Mouse (Mus musculus) midbrain, embryonic 11.5 days (tissue): ENCODE measurements around the gene Pip4k2a. TPM values are rescaled to one million over a fixed set of nuclear protein-coding genes. Genes with fewer than 3 reads are reported as not detected.
A peak's percentile ranks its signal among the peaks of the same experiment; 100 is the strongest.

Experiments used
- ATAC-seq: fragments of 200-750 bp; cut with Nextera tagmentation; 2 replicates; pipeline ENCODE4 v1.8.0; 2017; ENCODE audit warnings: moderate TSS enrichment, moderate library complexity; ENCODE audit not compliant: low FRiP score
- DNase-seq: peaks from one replicate; pipeline ENCODE4 v3.0.0; 2015; ENCODE audit warnings: low spot score; ENCODE audit errors: missing footprints
- H3K27ac ChIP-seq: fragments of 300-500 bp; sonication (generic); 2 replicates; pipeline ENCODE4 v1.5.1; 2014; ENCODE audit warnings: low read depth, low read length
- H3K27me3 ChIP-seq: fragments of 300-500 bp; sonication (generic); 2 replicates; pipeline ENCODE4 v1.6.1; 2014; ENCODE audit warnings: mild to moderate bottlenecking, low read length, moderate library complexity, mixed read lengths; ENCODE audit not compliant: control insufficient read depth, insufficient read depth
- H3K36me3 ChIP-seq: fragments of 300-500 bp; sonication (generic); 2 replicates; pipeline ENCODE4 v1.6.1; 2014; ENCODE audit warnings: mild to moderate bottlenecking, low read length, moderate library complexity, mixed read lengths; ENCODE audit not compliant: control insufficient read depth, insufficient read depth
- H3K4me1 ChIP-seq: fragments of 300-500 bp; sonication (generic); 2 replicates; pipeline ENCODE4 v1.6.1; 2014; ENCODE audit warnings: low read length; ENCODE audit not compliant: control insufficient read depth, insufficient read depth
- H3K4me2 ChIP-seq: fragments of 300-500 bp; sonication (generic); 2 replicates; pipeline ENCODE4 v1.6.1; 2014; ENCODE audit warnings: mild to moderate bottlenecking, moderate library complexity
- H3K4me3 ChIP-seq: fragments of 300-500 bp; sonication (generic); 2 replicates; pipeline ENCODE4 v1.5.1; 2014; ENCODE audit warnings: low read depth, low read length
- H3K9ac ChIP-seq: fragments of 300-500 bp; sonication (generic); 2 replicates; pipeline ENCODE4 v1.6.1; 2014; ENCODE audit warnings: low read length
- H3K9me3 ChIP-seq: fragments of 300-500 bp; sonication (generic); 2 replicates; pipeline ENCODE4 v1.6.1; 2016; ENCODE audit warnings: low read length; ENCODE audit not compliant: control insufficient read depth
- WGBS: fragments of 180-500 bp; shearing (Covaris S2); extraction: QIAGEN DNeasy Blood & Tissue Kit; methylation state at CpG from one replicate; pipeline ENCODE4 v1.1.7; 2014; 5-methylcytosine and 5-hydroxymethylcytosine counted together
- polyA plus RNA-seq: library from polyadenylated mRNA; unstranded; fragments of >200 nt; fragmentation: Nextera tagmentation; extraction: Ambion mirVana; gene quantifications from 2 replicates; pipeline ENCODE4 v1.2.1, GENCODE M21; 2014

Pip4k2a gene
- polyA plus RNA-seq, 1 experiment from 2014 or later, result 9.7 TPM

DNA sequence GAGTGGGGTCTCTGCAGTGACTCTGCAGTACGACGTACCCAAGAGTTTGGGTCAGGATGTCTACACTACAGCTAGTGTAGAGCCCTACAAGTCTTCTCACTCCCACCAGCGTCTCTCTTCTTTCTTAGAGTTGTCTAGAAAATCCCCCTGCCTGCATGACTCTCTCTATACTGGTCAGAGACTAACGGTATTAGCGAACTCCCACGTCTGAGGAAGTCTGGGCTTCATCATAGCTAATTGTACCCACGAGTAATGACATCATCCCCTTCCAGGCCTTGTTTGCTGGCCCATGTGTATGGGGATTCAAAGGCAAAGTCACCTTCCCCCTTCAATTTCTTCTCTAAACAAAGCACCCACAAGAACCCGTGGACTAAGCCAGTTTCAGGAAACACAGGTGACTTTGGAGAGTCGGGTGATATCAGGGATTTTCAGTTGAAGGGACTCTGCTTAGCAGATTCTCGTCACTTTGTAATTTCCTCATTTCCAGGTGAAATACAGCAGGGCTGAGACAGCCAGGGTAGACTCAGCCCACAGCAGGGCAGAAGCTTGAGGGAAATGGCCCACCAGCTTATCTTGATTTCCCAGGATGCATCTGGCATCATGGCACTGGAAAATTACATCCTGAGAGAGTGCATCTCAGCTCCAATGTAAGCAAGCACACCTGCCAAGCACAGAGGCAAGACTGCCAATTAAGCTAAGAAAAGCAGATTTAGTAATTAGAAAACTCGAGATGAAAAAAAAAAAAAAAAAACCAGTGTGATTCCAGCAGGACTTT lies 107.5 kb downstream of the Pip4k2a start:
- H3K9me3 ChIP-seq, result no peaks in the 10 kb centered on the region
- H3K4me2 ChIP-seq, result no peak overlapping the region
- no peaks in the 10 kb centered on the region for H3K4me1 ChIP-seq
- 85% methylated on average over 11 of the region's 11 CpGs for WGBS
- no peak overlapping the region for H3K4me3 ChIP-seq
- no peaks in the 10 kb centered on the region for H3K27me3 ChIP-seq
- DNase-seq, result no peak
- no peaks in the 10 kb centered on the region for H3K36me3 ChIP-seq
- no peak overlapping the region for H3K9ac ChIP-seq
- no peak for ATAC-seq
- no peak overlapping the region for H3K27ac ChIP-seq

GRCm38 (mm10) chr2:18884277-18884676 lies 113.6 kb downstream of the Pip4k2a start:
- H3K9me3 ChIP-seq, result no peaks in the 10 kb centered on the region
- WGBS, result 79% methylated on average over 3 of the region's 3 CpGs
- no peak overlapping the region for H3K4me3 ChIP-seq
- H3K9ac ChIP-seq, result no peak overlapping the region
- no peaks in the 10 kb centered on the region for H3K4me1 ChIP-seq
- H3K36me3 ChIP-seq, result no peaks in the 10 kb centered on the region
- H3K27me3 ChIP-seq, result no peaks in the 10 kb centered on the region
- H3K27ac ChIP-seq, result no peak overlapping the region
- no peak for DNase-seq
- ATAC-seq, result no peak
- H3K4me2 ChIP-seq, result no peak overlapping the region

DNA sequence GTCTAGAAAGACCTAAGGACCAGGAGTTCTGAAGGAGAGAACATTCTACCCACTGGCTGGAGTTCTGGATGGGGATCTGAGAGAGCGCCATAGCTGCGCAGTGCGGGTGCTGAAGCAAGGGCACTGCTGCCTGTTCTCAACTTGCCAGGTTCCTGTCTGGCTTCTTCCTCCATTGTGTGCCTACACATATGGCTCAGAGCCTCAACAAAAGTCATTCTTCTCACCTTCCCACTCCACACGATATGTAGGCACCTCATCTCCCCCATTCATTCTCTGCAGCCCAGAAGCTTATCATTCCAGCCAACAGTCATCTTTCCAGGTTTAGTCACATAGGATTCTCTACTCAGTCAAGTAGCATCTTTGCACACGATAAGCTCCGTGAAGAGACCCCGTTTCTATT lies 123.3 kb downstream of the Pip4k2a start:
- DNase-seq (no peak), ATAC-seq (no peak)
- no peaks in the 10 kb centered on the region for H3K36me3 ChIP-seq
- H3K4me2 ChIP-seq, result no peak overlapping the region
- WGBS, result 93% methylated on average over 7 of the region's 7 CpGs
- no peaks in the 10 kb centered on the region for H3K4me1 ChIP-seq
- no peaks in the 10 kb centered on the region for H3K27me3 ChIP-seq
- no peak overlapping the region for H3K27ac ChIP-seq
- H3K4me3 ChIP-seq, result no peak overlapping the region
- H3K9ac ChIP-seq, result no peak overlapping the region
- no peaks in the 10 kb centered on the region for H3K9me3 ChIP-seq

- H3K27me3 ChIP-seq, result no peaks in the 10 kb centered on the region
- no peak overlapping the region for H3K4me3 ChIP-seq
- no peaks in the 10 kb centered on the region for H3K9me3 ChIP-seq
- WGBS, result 93% methylated on average over 8 of the region's 8 CpGs
- H3K4me1 ChIP-seq, result no peaks in the 10 kb centered on the region
- no peak overlapping the region for H3K4me2 ChIP-seq
- ATAC-seq (no peak), DNase-seq (no peak)
- no peaks in the 10 kb centered on the region for H3K36me3 ChIP-seq
- H3K9ac ChIP-seq, result no peak overlapping the region
- no peak overlapping the region for H3K27ac ChIP-seq
Observed at GRCm38 (mm10) chr2:18874063-18874462, 123.9 kb downstream of the Pip4k2a start.

- no peak overlapping the region for H3K4me3 ChIP-seq
- H3K36me3 ChIP-seq, result no peaks in the 10 kb centered on the region
- WGBS, result 81% methylated on average over 3 of the region's 3 CpGs
- no peak overlapping the region for H3K9ac ChIP-seq
- no peak overlapping the region for H3K4me2 ChIP-seq
- no peak for DNase-seq
- no peaks in the 10 kb centered on the region for H3K4me1 ChIP-seq
- no peak overlapping the region for H3K27ac ChIP-seq
- no peak for ATAC-seq
- no peaks in the 10 kb centered on the region for H3K27me3 ChIP-seq
- H3K9me3 ChIP-seq, result no peaks in the 10 kb centered on the region
Observed at GRCm38 (mm10) chr2:18873440-18873839, 124.5 kb downstream of the Pip4k2a start.

GRCm38 (mm10) chr2:18872797-18873196 lies 125.1 kb downstream of the Pip4k2a start:
- no peaks in the 10 kb centered on the region for H3K9me3 ChIP-seq
- H3K4me3 ChIP-seq, result no peak overlapping the region
- no peaks in the 10 kb centered on the region for H3K36me3 ChIP-seq
- H3K9ac ChIP-seq, result no peak overlapping the region
- no peak overlapping the region for H3K4me2 ChIP-seq
- H3K4me1 ChIP-seq, result no peaks in the 10 kb centered on the region
- ATAC-seq, result peak; percentile 55
- no peaks in the 10 kb centered on the region for H3K27me3 ChIP-seq
- no peak overlapping the region for H3K27ac ChIP-seq
- WGBS, result 8% methylated on average over 2 of the region's 2 CpGs
- DNase-seq, result peak; percentile 94

DNA sequence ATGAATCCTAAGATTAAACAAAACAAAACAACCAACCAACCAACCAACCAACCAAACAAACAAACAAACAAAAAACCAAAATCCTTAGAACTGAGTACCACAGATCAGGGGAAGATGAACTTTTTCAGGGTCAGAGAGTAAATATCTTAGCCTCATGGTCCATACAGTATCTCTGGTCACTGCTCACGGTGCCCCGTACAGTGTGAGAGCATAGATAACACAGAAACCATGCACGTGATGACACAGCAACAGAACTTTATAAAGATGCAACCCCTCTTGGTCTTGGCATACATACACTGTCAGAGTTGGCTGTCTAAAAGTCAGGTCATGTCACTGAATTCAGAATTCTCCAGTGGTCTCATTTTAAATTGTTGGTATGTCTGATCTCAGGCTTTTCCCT lies 126.8 kb downstream of the Pip4k2a start:
- Histone ChIP-seq H3K36me3 (no peaks in the 10 kb centered on the region), H3K27me3 (no peaks in the 10 kb centered on the region), H3K4me3 (no peak overlapping the region), H3K4me1 (no peaks in the 10 kb centered on the region), H3K9me3 (no peaks in the 10 kb centered on the region), H3K27ac (no peak overlapping the region), H3K4me2 (no peak overlapping the region), H3K9ac (no peak overlapping the region)
- DNase-seq (no peak), ATAC-seq (no peak)
- whole genome bisulfite sequencing, result 92% methylated on average over 3 of the region's 3 CpGs

- Histone ChIP-seq H3K27ac (no peak overlapping the region), H3K9ac (no peak overlapping the region), H3K9me3 (no peaks in the 10 kb centered on the region), H3K4me1 (no peaks in the 10 kb centered on the region), H3K36me3 (no peaks in the 10 kb centered on the region), H3K4me2 (no peak overlapping the region), H3K4me3 (no peak overlapping the region), H3K27me3 (no peaks in the 10 kb centered on the region)
- DNase-seq (no peak), ATAC-seq (no peak)
- 98% methylated on average over 2 of the region's 2 CpGs for WGBS
Observed at GRCm38 (mm10) chr2:18867069-18867468, 130.9 kb downstream of the Pip4k2a start.

- H3K27me3 ChIP-seq, result no peaks in the 10 kb centered on the region
- no peak for DNase-seq
- no peak for ATAC-seq
- H3K27ac ChIP-seq, result no peak overlapping the region
- H3K4me2 ChIP-seq, result no peak overlapping the region
- H3K4me3 ChIP-seq, result no peak overlapping the region
- peaks cover 5% of the 10 kb centered on the region; the same call in 1 of the 2 replicates for H3K4me1 ChIP-seq
- no peak overlapping the region for H3K9ac ChIP-seq
- WGBS, result 89% methylated on average over 5 of the region's 5 CpGs
- no peaks in the 10 kb centered on the region for H3K9me3 ChIP-seq
- no peaks in the 10 kb centered on the region for H3K36me3 ChIP-seq
Observed at GRCm38 (mm10) chr2:18864719-18865118, 133.2 kb downstream of the Pip4k2a start.
